Mouse (Mus musculus): ENCODE results near the gene Spata31d1d.
"Not testable (repeated sequence)": the region's sequence is repeated elsewhere in the genome, so short reads cannot be mapped to it uniquely, and the experiment has no call there.

DNA sequence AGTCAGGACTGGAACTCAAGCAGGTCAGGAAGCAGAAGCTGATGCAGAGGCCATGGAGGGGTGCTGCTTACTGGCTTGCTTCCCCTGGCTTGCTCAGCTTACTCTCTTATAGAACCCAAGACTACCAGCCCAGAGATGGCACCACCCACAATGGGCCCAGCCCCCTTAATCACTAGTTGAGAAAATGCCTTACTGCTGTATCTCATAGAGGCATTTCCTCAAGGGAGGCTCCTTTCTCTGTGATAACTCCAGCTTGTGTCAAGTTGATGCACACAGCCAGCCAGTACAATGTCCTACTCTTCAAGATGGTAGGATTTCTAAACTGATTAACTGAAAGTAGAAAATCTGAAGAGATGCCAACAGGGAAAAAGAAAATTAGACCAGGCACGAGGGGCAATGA, 9.5 kb downstream of the Spata31d1d start:
- not testable (repeated sequence) for TF ChIP-seq CTCF (IDR thresholded peaks at IDR 0.05; ENCODE audit: low read depth)
- peak; percentile 57 for TF ChIP-seq EP300 (IDR thresholded peaks at IDR 0.05; ENCODE audit: low read depth)

Measured in liver, embryonic 14.5 days (tissue).